Mouse (Mus musculus) megakaryocyte, embryonic 14.5 days (primary cell): ENCODE measurements around the gene Adcy4.

ENCODE experiments used
- FLI1 ChIP-seq: IDR thresholded peaks from 2 replicates; pipeline ENCODE4 v1.6.1; 2012; ENCODE audit warnings: low read length, inconsistent platforms, mixed read lengths
- GATA1 ChIP-seq: IDR thresholded peaks from 3 replicates; pipeline ENCODE4 v1.6.1; 2012; ENCODE audit warnings: mixed read lengths, low read length, inconsistent platforms, borderline replicate concordance

GRCm38 (mm10) chr14:55747051-55747847 lies 36.6 kb downstream of the Adcy4 start:
- no peak for TF ChIP-seq GATA1
- TF ChIP-seq FLI1: no peak
